Mouse (Mus musculus): ENCODE data around the gene Eml4.

- TF ChIP-seq MAX (IDR thresholded peaks at IDR 0.05) (no peak), CTCF (IDR thresholded peaks at IDR 0.05; ENCODE audit: control insufficient read depth, insufficient read depth, insufficient read length) (no peak)
Observed at GRCm38 (mm10) chr17:83315476-83315875, 35.3 kb upstream of the Eml4 start.

Measured in C2C12 (cell line).